Mouse (Mus musculus) MEL (cell line): Measurements from ENCODE around the gene Nptx1. TPM values are rescaled to one million over a fixed set of nuclear protein-coding genes. Genes with fewer than 3 reads are reported as not detected.

Experiments
- DNase-seq: peaks from one replicate; pipeline ENCODE4 v3.0.0; 2011; ENCODE audit warnings: low read depth, low spot score
- H3K27ac ChIP-seq: 2 replicates; pipeline ENCODE4 v1.5.1; 2012; ENCODE audit warnings: low read depth, mild to moderate bottlenecking, control low read depth, low read length, moderate library complexity; ENCODE audit not compliant: control insufficient read depth
- H3K27me3 ChIP-seq, 2 experiments: fragments of 150-350 bp in 1 of 2; sonication (generic) in 1 of 2; 2 replicates each; pipeline ENCODE4 v1.6.1; 2012; ENCODE audit warnings: low read length in 2 of 2, mild to moderate bottlenecking in 2 of 2, improper control_type of control experiment in 1 of 2, moderate library complexity in 1 of 2; ENCODE audit not compliant: insufficient read depth in 2 of 2, control insufficient read depth in 1 of 2
- H3K36me3 ChIP-seq, 2 experiments: 2 replicates each; pipeline ENCODE4 v1.6.1; 2012 to 2014; ENCODE audit warnings: low read length in 2 of 2, improper control_type of control experiment in 1 of 2, inconsistent platforms in 1 of 2, mild to moderate bottlenecking in 1 of 2; ENCODE audit not compliant: insufficient read depth in 2 of 2, control insufficient read depth in 1 of 2
- H3K4me1 ChIP-seq, 2 experiments: fragments of 150-350 bp in 1 of 2; sonication (generic) in 1 of 2; 2 replicates each; pipeline ENCODE4 v1.6.1; 2012; ENCODE audit warnings: low read length in 2 of 2, improper control_type of control experiment in 1 of 2, mild to moderate bottlenecking in 1 of 2; ENCODE audit not compliant: insufficient read depth in 2 of 2, control insufficient read depth in 1 of 2
- H3K4me3 ChIP-seq, 2 experiments: fragments of 150-350 bp in 1 of 2; sonication (generic) in 1 of 2; 2 replicates each; pipeline ENCODE4 v1.5.1; 2012; ENCODE audit warnings: low read depth in 2 of 2, low read length in 2 of 2, mild to moderate bottlenecking in 2 of 2, moderate library complexity in 2 of 2, control low read depth in 1 of 2, improper control_type of control experiment in 1 of 2; ENCODE audit not compliant: control insufficient read depth in 1 of 2, insufficient read depth in 1 of 2
- H3K79me2 ChIP-seq: 2 replicates; pipeline ENCODE4 v1.6.1; 2012; ENCODE audit warnings: mild to moderate bottlenecking, low read length, moderate library complexity; ENCODE audit not compliant: control insufficient read depth, poor library complexity, insufficient read depth
- H3K9ac ChIP-seq: 2 replicates; pipeline ENCODE4 v1.6.1; 2012; ENCODE audit warnings: low read depth, mild to moderate bottlenecking, control low read depth, low read length, moderate library complexity; ENCODE audit not compliant: control insufficient read depth, poor library complexity, severe bottlenecking
- H3K9me3 ChIP-seq: fragments of 150-350 bp; sonication (generic); replicated peaks from 2 replicates; pipeline ENCODE4 v1.6.1; 2012; ENCODE audit warnings: mild to moderate bottlenecking, low read length, improper control_type of control experiment, moderate library complexity; ENCODE audit not compliant: insufficient read depth
- CHD2 ChIP-seq: IDR thresholded peaks from 2 replicates; pipeline ENCODE4 v1.6.1; 2011; ENCODE audit warnings: low read length, improper control_type of control experiment
- E2F4 ChIP-seq: IDR thresholded peaks from 2 replicates; pipeline ENCODE4 v1.6.1; 2011; ENCODE audit warnings: low read depth, low read length, improper control_type of control experiment, borderline replicate concordance
- ELF1 ChIP-seq: IDR thresholded peaks from 2 replicates; pipeline ENCODE4 v1.6.1; 2014; ENCODE audit warnings: low read depth, mild to moderate bottlenecking, inconsistent platforms, low read length, improper control_type of control experiment, moderate library complexity
- EP300 ChIP-seq, 2 experiments: IDR thresholded peaks; 2 replicates each; pipeline ENCODE4 v1.6.1; 2011; ENCODE audit warnings: improper control_type of control experiment in 2 of 2, low read length in 2 of 2, low read depth in 1 of 2, mild to moderate bottlenecking in 1 of 2
- ETS1 ChIP-seq: IDR thresholded peaks from 2 replicates; pipeline ENCODE4 v1.6.1; 2012; ENCODE audit warnings: low read depth, mild to moderate bottlenecking, inconsistent platforms, low read length, improper control_type of control experiment, moderate library complexity
- GABPA ChIP-seq: IDR thresholded peaks from 2 replicates; pipeline ENCODE4 v1.6.1; 2012; ENCODE audit warnings: low read depth, mild to moderate bottlenecking, inconsistent platforms, low read length, improper control_type of control experiment, moderate library complexity
- GATA1 ChIP-seq: IDR thresholded peaks from 2 replicates; pipeline ENCODE4 v1.6.1; 2011; ENCODE audit warnings: low read depth, low read length, improper control_type of control experiment
- HCFC1 ChIP-seq: IDR thresholded peaks from 2 replicates; pipeline ENCODE4 v1.6.1; 2012; ENCODE audit warnings: low read depth, mild to moderate bottlenecking, inconsistent platforms, low read length, improper control_type of control experiment, moderate library complexity
- JUND ChIP-seq: IDR thresholded peaks from 2 replicates; pipeline ENCODE4 v1.6.1; 2011; ENCODE audit warnings: low read depth, mild to moderate bottlenecking, improper control_type of control experiment, low read length
- KAT2A ChIP-seq: conservative IDR thresholded peaks from 2 replicates; pipeline ENCODE4 v1.6.1; 2012; ENCODE audit warnings: low read depth, low read length, improper control_type of control experiment, inconsistent platforms
- NELFE ChIP-seq: IDR thresholded peaks from 2 replicates; pipeline ENCODE4 v1.6.1; 2011; ENCODE audit warnings: low read depth, low read length, improper control_type of control experiment
- SIN3A ChIP-seq: IDR thresholded peaks from 2 replicates; pipeline ENCODE4 v1.6.1; 2012; ENCODE audit warnings: low read length, improper control_type of control experiment, inconsistent platforms
- ZC3H11A ChIP-seq: IDR thresholded peaks from 2 replicates; pipeline ENCODE4 v1.6.1; 2012; ENCODE audit warnings: low read depth, mild to moderate bottlenecking, inconsistent platforms, low read length, improper control_type of control experiment
- polyA plus RNA-seq, 2 experiments: library from polyadenylated mRNA; stranded (reverse) in 1 of 2; unstranded in 1 of 2; fragments of >175 nt in 1 of 2; fragments of >200 nt in 1 of 2; gene quantifications; 2 replicates each; pipeline versions ENCODE4 v1.2.1 to v1.2.4; 2012; ENCODE audit warnings: low replicate concordance in 2 of 2, low read depth in 1 of 2; ENCODE audit not compliant: insufficient read length in 2 of 2, insufficient read depth in 1 of 2, missing spikeins in 1 of 2
- total RNA-seq: library from RNA; depleted of rRNA; stranded (reverse); fragments of 300-350 nt; gene quantifications from 2 replicates; pipeline ENCODE4 v1.2.3, GENCODE M21; 2012

Gene Nptx1
- total and polyA plus RNA-seq, 3 experiments, result not detected

DNA sequence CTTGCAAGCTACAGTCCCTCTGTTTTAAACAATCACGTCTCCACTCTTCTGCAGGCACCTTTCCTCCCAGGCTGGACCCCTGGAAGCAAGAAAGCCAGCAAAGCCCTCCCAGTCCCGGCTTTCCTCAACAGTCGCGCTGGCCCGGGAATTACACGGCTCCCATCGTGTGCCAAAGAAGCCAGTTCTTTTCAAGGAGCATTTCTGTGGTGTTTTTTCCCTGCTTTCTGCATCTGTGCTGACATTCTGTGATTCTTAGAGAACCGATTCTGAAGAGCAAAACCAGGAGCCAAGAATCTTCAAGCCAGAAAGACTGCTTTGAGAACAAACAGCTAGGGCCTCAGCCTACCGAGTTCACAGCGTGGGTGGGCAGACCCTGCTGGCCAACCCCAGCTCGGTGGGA is 18.6 kb downstream of the Nptx1 start:
- no peak overlapping the region for H3K4me3 ChIP-seq
- H3K9ac ChIP-seq, result no peak overlapping the region
- H3K36me3 ChIP-seq, result peaks cover 0 to 3% of the 10 kb centered on the region in 2 experiments; a peak in 1 of 4 replicates
- peaks cover 0 to 1% of the 10 kb centered on the region in 2 experiments; a peak in 1 of 4 replicates for H3K27me3 ChIP-seq
- no peak for DNase-seq
- no peaks in the 10 kb centered on the region for H3K79me2 ChIP-seq
- H3K4me1 ChIP-seq, result peaks cover 0 to 4% of the 10 kb centered on the region in 2 experiments; a peak in 2 of 4 replicates
- no peak overlapping the region for H3K27ac ChIP-seq
- TF ChIP-seq NELFE, result no peak
- no peak for TF ChIP-seq EP300 (IDR thresholded peaks at IDR 0.05; ENCODE audit: low read depth in 1 of 2, low read length in 2 of 2)
- TF ChIP-seq SIN3A, result no peak
- TF ChIP-seq HCFC1, result no peak
- TF ChIP-seq GATA1, result no peak
- TF ChIP-seq ETS1, result no peak
- no peak for TF ChIP-seq GABPA
- TF ChIP-seq ZC3H11A, result no peak
- no peak for TF ChIP-seq CHD2
- no peak for TF ChIP-seq JUND
- TF ChIP-seq E2F4, result no peak
- no peak for TF ChIP-seq ELF1
- TF ChIP-seq KAT2A, result no peak
- no peaks in the 10 kb centered on the region for H3K9me3 ChIP-seq

- DNase-seq, result no peak
- no peaks in the 10 kb centered on the region for H3K79me2 ChIP-seq
- no peak overlapping the region for H3K27ac ChIP-seq
Measured at GRCm38 (mm10) chr11:119526068-119526966, 21.2 kb downstream of the Nptx1 start.

More at GRCm38 (mm10) chr11:119526068-119526966, 21.2 kb downstream of the Nptx1 start:
- no peak for TF ChIP-seq KAT2A
- TF ChIP-seq ETS1, result no peak
- H3K36me3 ChIP-seq, result peaks cover 0 to 4% of the 10 kb centered on the region in 2 experiments; a peak in 1 of 4 replicates
- peaks cover 0 to 8% of the 10 kb centered on the region in 2 experiments; a peak in 2 of 4 replicates for H3K4me1 ChIP-seq
- no peak overlapping the region for H3K4me3 ChIP-seq
- no peaks in the 10 kb centered on the region for H3K9me3 ChIP-seq
- peaks cover 1 to 2% of the 10 kb centered on the region in 2 experiments; a peak in 2 of 4 replicates for H3K27me3 ChIP-seq
- H3K9ac ChIP-seq, result no peak overlapping the region
